Mouse (Mus musculus): ENCODE results near the gene Galnt18. TPM values are rescaled to one million over a fixed set of nuclear protein-coding genes. Genes with fewer than 3 reads are reported as not detected.

The Galnt18 gene
- polyA plus RNA-seq, 1 experiment, result 13.6 TPM

DNA sequence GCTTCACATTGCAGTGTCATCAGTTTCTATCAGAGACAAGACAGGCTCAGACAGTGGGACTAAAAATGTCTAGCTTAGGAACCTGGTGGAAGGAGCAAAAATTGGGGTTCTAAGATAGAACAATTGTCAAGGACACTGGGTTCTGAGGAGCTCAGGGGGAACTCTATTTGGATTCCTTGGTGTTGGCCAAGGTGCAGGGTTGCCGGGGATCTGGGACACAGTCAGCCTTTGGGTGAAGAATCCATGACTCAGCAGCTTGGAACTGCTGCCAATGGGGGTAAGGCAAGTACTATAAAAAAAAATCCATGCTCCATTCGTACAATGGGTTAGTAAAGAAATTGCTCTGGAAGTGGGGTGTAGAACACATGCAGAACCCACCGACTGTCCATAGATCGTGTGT lies 324.2 kb downstream of the Galnt18 start:
- H3K4me1 ChIP-seq (replicated peaks; ENCODE audit: control insufficient read depth, insufficient read depth, low read length), result no peaks in the 10 kb centered on the region
- H3K4me3 ChIP-seq (ENCODE audit: control insufficient read depth, insufficient read depth, low read length), result no peak overlapping the region
- TF ChIP-seq POLR2A (IDR thresholded peaks at IDR 0.05; ENCODE audit: control insufficient read depth, extremely low read depth, insufficient read depth, low read length, poor library complexity), result no peak
- TF ChIP-seq CTCF (IDR thresholded peaks at IDR 0.05; ENCODE audit: borderline replicate concordance, control insufficient read depth, extremely low read depth, insufficient read depth, low read length, poor library complexity), result no peak
- no peak overlapping the region for H3K27ac ChIP-seq (ENCODE audit: control insufficient read depth, insufficient read depth, low read length)
- H3K27me3 ChIP-seq (ENCODE audit: control insufficient read depth, insufficient read depth, low read length), result no peaks in the 10 kb centered on the region
- no peaks in the 10 kb centered on the region for H3K36me3 ChIP-seq (ENCODE audit: control insufficient read depth, insufficient read depth, low read length)
- 87% methylated on average over 4 of the region's 4 CpGs for WGBS
- DNase-seq, result no peak

DNA sequence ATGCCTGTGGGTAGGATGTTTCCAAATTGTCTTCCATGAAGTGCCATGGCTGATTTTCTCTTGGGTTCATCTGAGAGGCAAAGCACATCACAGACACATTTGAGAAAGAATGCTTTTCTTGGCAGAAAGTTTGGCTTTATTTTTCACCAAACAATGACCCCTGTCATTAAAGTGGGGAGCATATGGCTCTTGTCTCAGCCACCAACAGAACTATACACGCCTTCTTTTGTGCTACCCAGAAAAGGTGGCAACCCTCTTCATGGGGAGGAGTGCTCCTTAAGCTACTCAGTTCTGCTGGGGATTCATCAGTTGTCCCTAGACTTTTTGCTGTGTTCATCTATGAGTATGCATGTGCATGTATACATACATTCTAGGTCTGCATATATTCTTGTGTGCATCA lies 327.8 kb downstream of the Galnt18 start:
- no peak for DNase-seq
- TF ChIP-seq POLR2A (IDR thresholded peaks at IDR 0.05; ENCODE audit: control insufficient read depth, extremely low read depth, insufficient read depth, low read length, poor library complexity) (no peak), CTCF (IDR thresholded peaks at IDR 0.05; ENCODE audit: borderline replicate concordance, control insufficient read depth, extremely low read depth, insufficient read depth, low read length, poor library complexity) (no peak)
- Histone ChIP-seq H3K4me3 (ENCODE audit: control insufficient read depth, insufficient read depth, low read length) (no peak overlapping the region), H3K27ac (ENCODE audit: control insufficient read depth, insufficient read depth, low read length) (no peak overlapping the region), H3K27me3 (ENCODE audit: control insufficient read depth, insufficient read depth, low read length) (no peaks in the 10 kb centered on the region), H3K36me3 (ENCODE audit: control insufficient read depth, insufficient read depth, low read length) (no peaks in the 10 kb centered on the region), H3K4me1 (replicated peaks; ENCODE audit: control insufficient read depth, insufficient read depth, low read length) (no peaks in the 10 kb centered on the region)
- WGBS, result 77% methylated on average over 1 of the region's 1 CpGs

DNA sequence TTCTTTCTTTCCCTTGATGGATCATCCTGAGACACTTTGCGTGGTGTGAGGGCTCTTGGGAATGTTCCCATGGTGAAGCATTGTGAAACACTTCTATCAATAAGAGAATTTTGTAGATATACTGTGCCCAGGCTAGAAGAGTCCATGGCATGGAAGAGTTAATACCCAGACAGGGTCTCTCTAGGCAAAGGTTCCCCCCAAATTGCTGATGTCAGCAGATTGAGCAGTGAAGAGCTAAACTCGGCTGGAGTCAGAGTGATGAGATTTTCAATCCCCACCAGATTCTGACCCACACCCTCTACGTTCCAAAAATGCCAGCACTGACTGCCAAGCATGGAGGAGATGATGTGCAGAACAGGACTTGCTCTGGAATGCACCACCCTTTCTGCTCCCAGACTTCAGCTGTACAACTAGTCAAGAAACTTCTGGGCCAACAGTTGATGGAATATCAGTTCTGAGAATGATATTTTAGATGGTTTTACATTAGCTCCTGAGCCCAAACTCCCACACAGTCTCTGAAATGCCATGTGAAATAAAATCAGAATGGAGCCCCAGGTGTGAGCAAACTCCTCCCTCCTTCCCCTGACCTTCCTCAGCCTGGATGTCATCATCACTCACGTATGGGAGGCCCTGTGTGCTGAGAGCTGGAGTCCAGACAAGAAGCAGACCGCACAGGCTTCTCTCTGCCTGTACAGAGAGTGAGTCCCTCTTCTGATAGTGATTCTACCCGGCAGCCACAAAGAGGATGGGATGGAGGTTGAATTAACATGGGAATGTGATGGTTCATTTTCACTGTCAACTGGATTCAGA lies 329.3 kb downstream of the Galnt18 start:
- 82% methylated on average over 6 of the region's 6 CpGs for WGBS
- DNase-seq, result no peak
- H3K4me3 ChIP-seq (ENCODE audit: control insufficient read depth, insufficient read depth, low read length), result no peak overlapping the region

DNA sequence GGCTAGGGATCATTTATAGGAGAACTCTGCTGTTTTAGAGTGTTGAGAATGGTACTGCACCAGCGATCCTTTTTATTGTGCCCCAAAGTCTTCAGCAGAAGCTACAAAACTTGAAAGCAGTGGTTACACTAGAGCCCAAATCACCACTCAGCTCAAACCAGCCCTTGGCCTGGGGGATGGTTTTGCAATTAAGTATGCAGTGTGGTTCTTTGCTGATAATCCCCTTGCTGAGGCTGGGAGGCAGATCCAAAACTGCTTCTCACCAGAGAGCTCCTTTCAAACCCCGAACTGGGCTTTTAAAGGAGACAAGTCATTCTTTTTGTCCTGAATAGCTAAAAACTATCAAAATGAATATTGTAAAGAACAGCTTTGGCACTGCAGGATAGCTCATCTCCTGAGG lies 346.6 kb downstream of the Galnt18 start:
- no peak for DNase-seq
- 71% methylated on average over 2 of the region's 2 CpGs for WGBS
- Histone ChIP-seq H3K27ac (ENCODE audit: control insufficient read depth, insufficient read depth, low read length) (no peak overlapping the region), H3K36me3 (ENCODE audit: control insufficient read depth, insufficient read depth, low read length) (no peaks in the 10 kb centered on the region), H3K4me3 (ENCODE audit: control insufficient read depth, insufficient read depth, low read length) (no peak overlapping the region), H3K4me1 (replicated peaks; ENCODE audit: control insufficient read depth, insufficient read depth, low read length) (no peaks in the 10 kb centered on the region), H3K27me3 (ENCODE audit: control insufficient read depth, insufficient read depth, low read length) (no peaks in the 10 kb centered on the region)
- no peak for TF ChIP-seq POLR2A (IDR thresholded peaks at IDR 0.05; ENCODE audit: control insufficient read depth, extremely low read depth, insufficient read depth, low read length, poor library complexity)
- no peak for TF ChIP-seq CTCF (IDR thresholded peaks at IDR 0.05; ENCODE audit: borderline replicate concordance, control insufficient read depth, extremely low read depth, insufficient read depth, low read length, poor library complexity)

More for the DNA sequence above, 329.3 kb downstream of the Galnt18 start:
- H3K4me1 ChIP-seq (replicated peaks; ENCODE audit: control insufficient read depth, insufficient read depth, low read length), result no peaks in the 10 kb centered on the region
- no peak overlapping the region for H3K27ac ChIP-seq (ENCODE audit: control insufficient read depth, insufficient read depth, low read length)
- no peaks in the 10 kb centered on the region for H3K27me3 ChIP-seq (ENCODE audit: control insufficient read depth, insufficient read depth, low read length)
- H3K36me3 ChIP-seq (ENCODE audit: control insufficient read depth, insufficient read depth, low read length), result no peaks in the 10 kb centered on the region
- no peak for TF ChIP-seq POLR2A (IDR thresholded peaks at IDR 0.05; ENCODE audit: control insufficient read depth, extremely low read depth, insufficient read depth, low read length, poor library complexity)
- TF ChIP-seq CTCF (IDR thresholded peaks at IDR 0.05; ENCODE audit: borderline replicate concordance, control insufficient read depth, extremely low read depth, insufficient read depth, low read length, poor library complexity), result no peak

DNA sequence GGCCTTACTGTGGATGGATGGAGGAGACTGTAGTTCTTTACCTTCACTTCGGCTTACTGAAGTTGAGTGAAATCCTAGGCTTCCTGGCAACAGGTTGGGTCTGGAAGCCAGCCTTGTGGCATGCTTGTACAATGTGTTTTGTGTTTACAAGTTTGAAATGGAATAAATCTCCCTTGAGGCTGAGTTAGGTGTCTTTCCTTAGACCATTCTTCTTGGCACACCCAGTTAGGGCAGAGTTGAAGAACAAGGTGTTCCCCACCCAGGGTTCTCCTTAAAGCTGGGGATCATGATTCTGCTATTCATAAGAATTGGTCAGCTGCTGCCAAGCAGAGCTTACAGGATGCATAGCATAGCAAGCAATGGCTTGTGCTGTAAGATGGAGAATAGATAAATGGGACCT lies 352.4 kb downstream of the Galnt18 start:
- Histone ChIP-seq H3K36me3 (ENCODE audit: control insufficient read depth, insufficient read depth, low read length) (no peaks in the 10 kb centered on the region), H3K4me3 (ENCODE audit: control insufficient read depth, insufficient read depth, low read length) (no peak overlapping the region), H3K27me3 (ENCODE audit: control insufficient read depth, insufficient read depth, low read length) (no peaks in the 10 kb centered on the region), H3K27ac (ENCODE audit: control insufficient read depth, insufficient read depth, low read length) (no peak overlapping the region), H3K4me1 (replicated peaks; ENCODE audit: control insufficient read depth, insufficient read depth, low read length) (no peaks in the 10 kb centered on the region)
- DNase-seq, result no peak
- WGBS, result 91% methylated on average over 1 of the region's 1 CpGs
- TF ChIP-seq CTCF (IDR thresholded peaks at IDR 0.05; ENCODE audit: borderline replicate concordance, control insufficient read depth, extremely low read depth, insufficient read depth, low read length, poor library complexity), result no peak
- TF ChIP-seq POLR2A (IDR thresholded peaks at IDR 0.05; ENCODE audit: control insufficient read depth, extremely low read depth, insufficient read depth, low read length, poor library complexity), result no peak

Other genes starting within 250 kb of the Galnt18 start
- 12.6 and 13.2 TPM in 2 replicates for gene Usp47, start 243.5 kb upstream of the Galnt18 start, polyA plus RNA-seq (2012; rRNA removed)